Mouse (Mus musculus): ENCODE results near the gene Ccdc22.

Ccdc22 gene

GRCm38 (mm10) chrX:7581151-7581550 lies 24.2 kb downstream of the Ccdc22 start:
- CTCF ChIA-PET = no interaction called here
- POLR2A ChIA-PET = interaction anchor here in 1 of 4 experiments (0.7 kb wide), 1 partner anchor 134 kb away, joined by 3 read pairs; no protein-coding TSS in a partner anchor

DNA sequence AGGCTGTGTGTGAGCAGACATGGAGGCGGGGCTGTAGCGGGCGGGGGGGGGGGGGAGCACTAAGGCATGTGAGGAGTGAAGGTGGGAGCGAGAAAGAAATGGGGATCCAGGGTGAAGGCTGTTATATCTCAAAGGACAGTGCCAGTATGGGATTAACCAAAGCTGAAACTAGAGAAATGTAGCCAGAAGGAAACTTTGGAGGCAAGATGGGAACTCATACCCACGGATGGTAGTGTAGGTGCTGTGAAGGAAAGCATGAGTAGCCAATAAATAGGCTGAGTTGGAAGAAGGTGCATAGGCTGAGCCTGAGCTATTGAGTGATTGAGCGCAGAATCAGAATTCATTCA lies 30.5 kb downstream of the Ccdc22 start:
- ChIA-PET CTCF (interaction anchor here in 2 of 4 experiments (0.5 to 1.0 kb wide), 3 partner anchors 71 to 107 kb away, joined by 4 to 5 read pairs (median 4); no protein-coding TSS in a partner anchor), POLR2A (interaction anchor here in 3 of 4 experiments (0.6 to 2.1 kb wide), 17 partner anchors 14 to 383 kb away, joined by 3 to 7 read pairs (median 4); partner anchors contain the start of genes Ccdc22 (in 1 of the 3), Clcn5 (in 1 of the 3), Gpkow (in 1 of the 3) and Plp2 (in 1 of the 3))

GRCm38 (mm10) chrX:7574087-7574884 lies 31.0 kb downstream of the Ccdc22 start, which contains the start of gene Ppp1r3f:
TSS of gene Ppp1r3f (minus strand) at chrX:7574283.
- POLR2A ChIA-PET = interaction anchor here in 3 of 4 experiments (0.6 to 2.1 kb wide), 26 partner anchors 11 to 571 kb away, joined by 3 to 7 read pairs (median 4); partner anchors contain the start of genes Ccdc22 (in 1 of the 3), Clcn5 (in 1 of the 3), Gm45208 (in 1 of the 3) and Gpkow (in 1 of the 3)
- CTCF ChIA-PET = interaction anchor here in 1 of 4 experiments (1.0 kb wide), 2 partner anchors 71 to 100 kb away, joined by 4 read pairs; no protein-coding TSS in a partner anchor

GRCm38 (mm10) chrX:7573176-7574086 lies 31.9 kb downstream of the Ccdc22 start, which contains the start of gene Foxp3:
TSS of gene Foxp3 (plus strand) at chrX:7573644.
- POLR2A ChIA-PET = interaction anchor here in 3 of 4 experiments (0.6 to 2.3 kb wide), 25 partner anchors 10 to 572 kb away, joined by 3 to 9 read pairs (median 3); partner anchors contain the start of genes Ccdc22 (in 1 of the 3), Clcn5 (in 1 of the 3), Gm45208 (in 1 of the 3) and Gpkow (in 1 of the 3)
- CTCF ChIA-PET = interaction anchor here in 1 of 4 experiments (1.0 kb wide), 2 partner anchors 72 to 101 kb away, joined by 4 read pairs; no protein-coding TSS in a partner anchor

DNA sequence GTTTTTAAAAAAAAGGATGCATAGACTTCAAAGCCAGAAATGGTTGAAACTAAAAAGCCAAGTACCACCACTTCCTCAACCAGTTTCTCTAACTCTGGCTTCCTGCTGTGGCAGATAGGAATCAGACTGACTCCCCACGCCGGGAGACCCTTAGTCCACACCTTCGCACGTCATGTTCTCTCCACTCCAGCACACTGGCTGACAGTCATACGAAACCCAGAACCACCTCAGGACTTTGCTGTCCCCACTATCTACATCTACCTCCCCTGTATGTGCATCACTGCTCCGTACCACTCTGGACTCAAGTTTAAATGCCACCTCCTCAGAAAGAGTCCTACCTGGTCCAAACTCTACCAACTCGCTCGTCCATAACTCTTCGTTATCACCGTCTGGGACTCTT lies 32.9 kb downstream of the Ccdc22 start:
- ChIA-PET CTCF (no interaction called here), POLR2A (interaction anchor here in 2 of 4 experiments (0.7 to 2.3 kb wide), 4 partner anchors 9 to 73 kb away, joined by 3 to 9 read pairs (median 4); no protein-coding TSS in a partner anchor)

DNA sequence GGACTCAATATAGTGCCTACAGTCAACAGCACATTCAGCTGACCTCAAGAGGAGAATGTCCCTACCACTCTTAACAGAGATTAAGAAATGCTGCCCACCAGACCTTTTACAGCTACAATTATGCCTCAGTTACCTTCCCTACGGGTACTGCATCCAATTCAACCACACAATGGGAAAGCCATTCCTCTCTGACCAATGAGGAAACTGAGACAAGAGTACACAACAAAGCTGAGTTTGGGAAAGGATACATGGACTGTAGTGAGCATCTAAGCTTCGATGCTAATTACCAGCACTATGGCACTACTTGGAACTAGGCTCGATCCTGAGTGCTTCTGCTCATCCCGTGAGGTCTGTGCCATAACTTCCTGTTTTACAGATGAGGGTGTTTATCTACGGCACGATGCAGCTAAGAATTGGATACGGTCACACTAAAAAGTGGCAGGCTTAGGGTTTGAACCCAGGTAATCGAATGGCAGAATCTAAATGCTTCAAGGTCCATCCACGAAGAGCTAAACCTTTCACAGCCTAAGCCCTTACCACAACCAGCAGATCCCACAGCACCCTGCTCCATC lies 33.7 kb downstream of the Ccdc22 start:
- ChIA-PET CTCF (no interaction called here), POLR2A (interaction anchor here in 2 of 4 experiments (0.6 to 2.3 kb wide), 3 partner anchors 9 to 165 kb away, joined by 3 to 9 read pairs (median 3); no protein-coding TSS in a partner anchor)

GRCm38 (mm10) chrX:7570481-7571175 lies 34.7 kb downstream of the Ccdc22 start:
- ChIA-PET POLR2A (interaction anchor here in 1 of 4 experiments (0.5 to 1.1 kb wide), 2 partner anchors 104 to 192 kb away, joined by 3 read pairs; partner anchors contain the start of gene Tfe3), CTCF (no interaction called here)

- ChIA-PET POLR2A (interaction anchor here in 2 of 4 experiments (0.6 to 2.0 kb wide), 3 partner anchors 125 to 147 kb away, joined by 4 read pairs; no protein-coding TSS in a partner anchor), CTCF (interaction anchor here in 1 of 4 experiments (0.6 to 0.7 kb wide), 2 partner anchors 106 to 112 kb away, joined by 5 read pairs; no protein-coding TSS in a partner anchor)
Measured at GRCm38 (mm10) chrX:7567491-7567890, 37.8 kb downstream of the Ccdc22 start.

DNA sequence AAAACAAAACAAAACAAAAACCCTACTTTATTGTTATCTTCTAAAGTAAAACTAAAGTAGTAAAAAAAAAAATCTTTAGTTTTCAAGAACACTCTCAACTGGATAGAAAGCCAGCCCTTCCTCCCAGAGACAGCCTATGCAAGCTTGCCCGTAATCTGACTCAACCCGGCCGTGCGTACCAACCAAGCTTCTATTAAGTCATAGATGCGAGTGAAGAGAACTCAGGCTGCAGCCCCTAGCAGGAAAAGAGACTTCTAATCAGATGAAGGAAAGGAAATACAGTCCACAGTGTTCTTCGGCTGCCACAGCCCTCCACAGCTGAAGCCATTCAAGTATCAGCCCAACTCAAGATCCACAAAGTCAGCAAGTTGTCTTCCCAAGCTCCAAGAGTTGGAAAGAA lies 39.0 kb downstream of the Ccdc22 start:
- ChIA-PET CTCF (no interaction called here), POLR2A (interaction anchor here in 3 of 4 experiments (0.7 to 1.8 kb wide), 3 partner anchors 45 to 145 kb away, joined by 3 to 4 read pairs (median 4); no protein-coding TSS in a partner anchor)

DNA sequence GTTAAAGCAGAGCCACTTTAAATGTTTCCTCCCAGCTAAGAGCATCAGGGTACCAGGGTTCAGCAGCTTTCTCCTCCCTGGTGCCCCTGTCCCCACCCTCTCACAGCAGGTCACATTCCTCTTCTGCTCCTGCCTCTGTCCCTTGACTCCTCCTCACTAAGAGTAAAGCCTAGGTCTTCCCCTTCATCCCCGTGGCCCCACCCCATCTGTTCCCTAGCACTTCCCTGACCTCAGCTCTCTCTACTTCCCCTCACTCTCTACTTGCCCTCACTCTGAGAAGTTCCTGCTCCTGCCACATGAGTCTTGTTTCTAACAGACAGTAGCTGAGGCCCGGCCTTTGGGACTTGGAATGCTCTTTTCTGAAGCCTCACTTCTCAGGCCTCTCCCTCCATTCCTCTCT lies 42.2 kb downstream of the Ccdc22 start:
- CTCF ChIA-PET = no interaction called here
- POLR2A ChIA-PET = interaction anchor here in 2 of 4 experiments (0.6 to 1.3 kb wide), 4 partner anchors 9 to 411 kb away, joined by 3 to 9 read pairs (median 4); partner anchors contain the start of genes Ccdc22 (in 1 of the 2) and Ppp1r3f (in 1 of the 2)

GRCm38 (mm10) chrX:7553474-7553873 lies 51.8 kb downstream of the Ccdc22 start:
- CTCF ChIA-PET = interaction anchor here in 1 of 4 experiments (1.0 kb wide), 1 partner anchor 140 kb away, joined by 3 read pairs; no protein-coding TSS in a partner anchor

More at GRCm38 (mm10) chrX:7553474-7553873, 51.8 kb downstream of the Ccdc22 start:
- POLR2A ChIA-PET = no interaction called here
